Mouse (Mus musculus) liver, adult 2 months (tissue): ENCODE data around the gene Traf3ip1.

Experiments used
- CTCF ChIP-seq: fragments of 200-500 bp; IDR thresholded peaks from 2 replicates; pipeline ENCODE4 v1.5.1; 2011; ENCODE audit warnings: low read depth, low read length, control low read depth
- POLR2A ChIP-seq: fragments of 200-500 bp; IDR thresholded peaks from 2 replicates; pipeline ENCODE4 v1.6.1; 2011; ENCODE audit warnings: low read length, control low read depth; ENCODE audit not compliant: insufficient read depth; ENCODE audit errors: extremely low read depth

DNA sequence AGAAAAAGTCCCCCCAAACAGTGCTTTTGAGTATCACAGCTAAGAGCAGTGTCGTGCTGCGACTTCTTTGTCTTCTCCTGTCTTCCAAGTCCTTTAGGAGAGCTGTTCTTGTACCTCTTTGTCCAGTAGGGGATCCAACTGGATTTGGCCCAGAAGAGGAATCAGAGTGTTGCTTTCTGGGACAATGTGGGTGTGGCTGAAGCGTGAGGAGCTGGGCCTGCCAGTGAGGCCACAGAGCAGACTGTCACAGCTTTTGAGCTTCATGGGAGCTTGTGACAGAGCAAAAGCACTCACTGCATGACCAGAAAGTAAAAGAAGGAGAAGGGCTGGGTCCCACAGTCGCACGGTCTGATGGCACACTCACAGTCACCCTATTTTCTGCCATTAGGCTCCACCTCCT, 38.4 kb downstream of the Traf3ip1 start:
- TF ChIP-seq CTCF (no peak), POLR2A (no peak)
